Mouse (Mus musculus): ENCODE results near the gene Zfp277. TPM values are rescaled to one million over a fixed set of nuclear protein-coding genes. Genes with fewer than 3 reads are reported as not detected.

Gene Zfp277
- polyA plus RNA-seq, 1 experiment from 2014 or later = 47.6 TPM

- Histone ChIP-seq H3K36me3 (replicated peaks; ENCODE audit: control insufficient read depth, insufficient read depth, low read depth, low read length) (no peaks in the 10 kb centered on the region), H3K27ac (replicated peaks; ENCODE audit: low read depth, low read length) (no peak overlapping the region), H3K9me3 (replicated peaks; ENCODE audit: control insufficient read depth, low read length) (no peaks in the 10 kb centered on the region), H3K9ac (replicated peaks; ENCODE audit: low read length) (no peak overlapping the region), H3K4me2 (ENCODE audit: low read depth, low read length) (no peak overlapping the region), H3K4me1 (ENCODE audit: control insufficient read depth, insufficient read depth, low read length) (no peaks in the 10 kb centered on the region), H3K27me3 (ENCODE audit: control insufficient read depth, insufficient read depth, low read length) (no peaks in the 10 kb centered on the region), H3K4me3 (ENCODE audit: low read depth, low read length) (no peak overlapping the region)
- ATAC-seq (replicated peaks; ENCODE audit: insufficient number of reproducible peaks, low FRiP score, low TSS enrichment, low read depth) (no peak), DNase-seq (ENCODE audit: low spot score) (peak; percentile 61)
- WGBS = 55% methylated on average over 9 of the region's 9 CpGs
Measured at GRCm38 (mm10) chr12:40449119-40449795, 3.6 kb upstream of the Zfp277 start.

- no peak for DNase-seq (ENCODE audit: low spot score)
- Histone ChIP-seq H3K4me2 (ENCODE audit: low read depth, low read length) (peak overlapping the region; percentile 87), H3K36me3 (replicated peaks; ENCODE audit: control insufficient read depth, insufficient read depth, low read depth, low read length) (no peaks in the 10 kb centered on the region), H3K9ac (replicated peaks; ENCODE audit: low read length) (no peak overlapping the region), H3K27ac (replicated peaks; ENCODE audit: low read depth, low read length) (no peak overlapping the region), H3K27me3 (ENCODE audit: control insufficient read depth, insufficient read depth, low read length) (no peaks in the 10 kb centered on the region), H3K4me3 (ENCODE audit: low read depth, low read length) (peak overlapping the region; percentile 58), H3K9me3 (replicated peaks; ENCODE audit: control insufficient read depth, low read length) (no peaks in the 10 kb centered on the region), H3K4me1 (ENCODE audit: control insufficient read depth, insufficient read depth, low read length) (no peaks in the 10 kb centered on the region)
- no peak for ATAC-seq (replicated peaks; ENCODE audit: insufficient number of reproducible peaks, low FRiP score, low TSS enrichment, low read depth)
- WGBS = 14% methylated on average over 10 of the region's 10 CpGs
Measured at GRCm38 (mm10) chr12:40447561-40448355, 2.1 kb upstream of the Zfp277 start.

GRCm38 (mm10) chr12:40446450-40447381 lies 1.0 kb upstream of the Zfp277 start:
- H3K4me1 ChIP-seq (ENCODE audit: control insufficient read depth, insufficient read depth, low read length) = no peaks in the 10 kb centered on the region
- whole genome bisulfite sequencing = under 1% methylated on average over 44 of the region's 44 CpGs
- H3K9ac ChIP-seq (replicated peaks; ENCODE audit: low read length) = peak overlapping the region; percentile 69

GRCm38 (mm10) chr12:40445206-40445605 lies 496 bp downstream of the Zfp277 start:
- Histone ChIP-seq H3K4me1 (ENCODE audit: control insufficient read depth, insufficient read depth, low read length) (no peaks in the 10 kb centered on the region), H3K36me3 (replicated peaks; ENCODE audit: control insufficient read depth, insufficient read depth, low read depth, low read length) (no peaks in the 10 kb centered on the region), H3K4me3 (ENCODE audit: low read depth, low read length) (peak overlapping the region; percentile 58), H3K27me3 (ENCODE audit: control insufficient read depth, insufficient read depth, low read length) (no peaks in the 10 kb centered on the region), H3K9me3 (replicated peaks; ENCODE audit: control insufficient read depth, low read length) (no peaks in the 10 kb centered on the region), H3K9ac (replicated peaks; ENCODE audit: low read length) (peak overlapping the region; percentile 64), H3K4me2 (ENCODE audit: low read depth, low read length) (peak overlapping the region; percentile 36), H3K27ac (replicated peaks; ENCODE audit: low read depth, low read length) (no peak overlapping the region)
- under 1% methylated on average over 16 of the region's 16 CpGs for WGBS
- DNase-seq (ENCODE audit: low spot score) (peak; percentile 25), ATAC-seq (replicated peaks; ENCODE audit: insufficient number of reproducible peaks, low FRiP score, low TSS enrichment, low read depth) (no peak)

More at GRCm38 (mm10) chr12:40446450-40447381, 1.0 kb upstream of the Zfp277 start:
- ATAC-seq (replicated peaks; ENCODE audit: insufficient number of reproducible peaks, low FRiP score, low TSS enrichment, low read depth) (peak; percentile 32), DNase-seq (ENCODE audit: low spot score) (peak; percentile 66)
- Histone ChIP-seq H3K9me3 (replicated peaks; ENCODE audit: control insufficient read depth, low read length) (no peaks in the 10 kb centered on the region), H3K36me3 (replicated peaks; ENCODE audit: control insufficient read depth, insufficient read depth, low read depth, low read length) (no peaks in the 10 kb centered on the region), H3K27ac (replicated peaks; ENCODE audit: low read depth, low read length) (peak overlapping the region; percentile 78; the same call in 1 of the 2 replicates), H3K4me2 (ENCODE audit: low read depth, low read length) (peak overlapping the region; percentile 87), H3K4me3 (ENCODE audit: low read depth, low read length) (peak overlapping the region; percentile 58), H3K27me3 (ENCODE audit: control insufficient read depth, insufficient read depth, low read length) (no peaks in the 10 kb centered on the region)

GRCm38 (mm10) chr12:40438049-40438448 lies 7.7 kb downstream of the Zfp277 start:
- no peak for DNase-seq (ENCODE audit: low spot score)
- Histone ChIP-seq H3K9me3 (replicated peaks; ENCODE audit: control insufficient read depth, low read length) (no peaks in the 10 kb centered on the region), H3K36me3 (replicated peaks; ENCODE audit: control insufficient read depth, insufficient read depth, low read depth, low read length) (no peaks in the 10 kb centered on the region), H3K27me3 (ENCODE audit: control insufficient read depth, insufficient read depth, low read length) (no peaks in the 10 kb centered on the region), H3K4me1 (ENCODE audit: control insufficient read depth, insufficient read depth, low read length) (no peaks in the 10 kb centered on the region), H3K4me2 (ENCODE audit: low read depth, low read length) (no peak overlapping the region), H3K4me3 (ENCODE audit: low read depth, low read length) (no peak overlapping the region), H3K27ac (replicated peaks; ENCODE audit: low read depth, low read length) (no peak overlapping the region), H3K9ac (replicated peaks; ENCODE audit: low read length) (no peak overlapping the region)
- no peak for ATAC-seq (replicated peaks; ENCODE audit: insufficient number of reproducible peaks, low FRiP score, low TSS enrichment, low read depth)
- WGBS = 23% methylated on average over 2 of the region's 2 CpGs

GRCm38 (mm10) chr12:40434101-40434500 lies 11.6 kb downstream of the Zfp277 start:
- no peaks in the 10 kb centered on the region for H3K27me3 ChIP-seq (ENCODE audit: control insufficient read depth, insufficient read depth, low read length)
- no peaks in the 10 kb centered on the region for H3K36me3 ChIP-seq (replicated peaks; ENCODE audit: control insufficient read depth, insufficient read depth, low read depth, low read length)
- ATAC-seq (replicated peaks; ENCODE audit: insufficient number of reproducible peaks, low FRiP score, low TSS enrichment, low read depth) (no peak), DNase-seq (ENCODE audit: low spot score) (no peak)
- no peak overlapping the region for H3K9ac ChIP-seq (replicated peaks; ENCODE audit: low read length)
- no peak overlapping the region for H3K4me3 ChIP-seq (ENCODE audit: low read depth, low read length)
- H3K4me1 ChIP-seq (ENCODE audit: control insufficient read depth, insufficient read depth, low read length) = no peaks in the 10 kb centered on the region; the same call in 1 of the 2 replicates
- H3K4me2 ChIP-seq (ENCODE audit: low read depth, low read length) = no peak overlapping the region
- no peaks in the 10 kb centered on the region for H3K9me3 ChIP-seq (replicated peaks; ENCODE audit: control insufficient read depth, low read length)
- H3K27ac ChIP-seq (replicated peaks; ENCODE audit: low read depth, low read length) = no peak overlapping the region
- 87% methylated on average over 3 of the region's 3 CpGs for WGBS

- WGBS = 64% methylated on average over 5 of the region's 5 CpGs
- H3K4me1 ChIP-seq (ENCODE audit: control insufficient read depth, insufficient read depth, low read length) = no peaks in the 10 kb centered on the region; the same call in 1 of the 2 replicates
- no peak for ATAC-seq (replicated peaks; ENCODE audit: insufficient number of reproducible peaks, low FRiP score, low TSS enrichment, low read depth)
Measured at GRCm38 (mm10) chr12:40431075-40431474, 14.6 kb downstream of the Zfp277 start.

More at GRCm38 (mm10) chr12:40431075-40431474, 14.6 kb downstream of the Zfp277 start:
- Histone ChIP-seq H3K27ac (replicated peaks; ENCODE audit: low read depth, low read length) (no peak overlapping the region), H3K9ac (replicated peaks; ENCODE audit: low read length) (no peak overlapping the region), H3K4me2 (ENCODE audit: low read depth, low read length) (no peak overlapping the region), H3K9me3 (replicated peaks; ENCODE audit: control insufficient read depth, low read length) (no peaks in the 10 kb centered on the region), H3K36me3 (replicated peaks; ENCODE audit: control insufficient read depth, insufficient read depth, low read depth, low read length) (no peaks in the 10 kb centered on the region), H3K4me3 (ENCODE audit: low read depth, low read length) (no peak overlapping the region), H3K27me3 (ENCODE audit: control insufficient read depth, insufficient read depth, low read length) (no peaks in the 10 kb centered on the region)
- DNase-seq (ENCODE audit: low spot score) = no peak

All from embryonic facial prominence, embryonic 11.5 days (tissue).